Comparison of ENCODE assay signal across 16 mouse cellular contexts in the genomic region with DNA sequence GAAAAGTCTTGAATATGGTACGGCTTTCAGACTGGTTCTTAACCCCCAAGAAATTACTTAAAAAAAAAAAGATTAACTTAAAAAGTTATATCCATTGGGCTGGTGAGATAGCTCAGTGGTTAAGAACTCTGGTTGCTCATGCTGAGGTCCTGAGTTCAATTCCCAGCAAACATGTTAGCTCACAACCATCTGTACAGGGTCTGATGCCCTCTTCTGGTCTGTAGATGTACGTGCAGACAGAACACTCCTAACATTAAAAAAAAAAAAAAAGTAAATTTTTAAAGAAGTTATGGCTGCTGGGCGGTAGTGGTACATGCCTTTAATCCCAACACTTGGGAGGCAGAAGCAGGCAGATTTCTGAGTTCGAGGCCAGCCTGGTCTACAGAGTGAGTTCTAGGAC. TPM values are rescaled to one million over a fixed set of nuclear protein-coding genes. Genes with fewer than 3 reads are reported as not detected.
DNase-seq lines count a peak whose midpoint lies in the region; ATAC-seq and TF ChIP-seq lines count a peak whose summit lies in the region.
"Had no signal": no experiment of that assay in that cellular context is flagged by ENCODE, and none has a peak within 500 bp of the region (broad histone marks: within the 10 kb centered on the region; RNA-seq: fewer than 3 reads in every experiment).

No protein-coding gene starts in this region.

- no peaks in the 10 kb centered on the region for H3K27me3 ChIP-seq in forebrain, postnatal 0 days (ENCODE audit: insufficient read depth, low read length)
- H3K27me3 ChIP-seq in forebrain, embryonic 10.5 days (ENCODE audit: poor library complexity, severe bottlenecking) = no peaks in the 10 kb centered on the region
- H3K27me3 ChIP-seq in liver, embryonic 14.5 days (ENCODE audit: control insufficient read depth, insufficient read depth, low read length) = no peaks in the 10 kb centered on the region
- no peaks in the 10 kb centered on the region for H3K27me3 ChIP-seq in liver, embryonic 12.5 days (replicated peaks)
- H3K27me3 ChIP-seq in Patski = no peaks in the 10 kb centered on the region
- H3K27me3 ChIP-seq in limb, embryonic 10.5 days (ENCODE audit: low read depth, poor library complexity, severe bottlenecking) = no peaks in the 10 kb centered on the region
- no peaks in the 10 kb centered on the region for H3K27me3 ChIP-seq in midbrain, embryonic 16.5 days (ENCODE audit: control insufficient read depth, insufficient read depth, low read depth, low read length)
- H3K27me3 ChIP-seq: heart, embryonic 15.5 days; neural tube, embryonic 13.5 days had no signal

- no peak for TF ChIP-seq EP300 in liver, embryonic 14.5 days (IDR thresholded peaks at IDR 0.05; ENCODE audit: low read depth)

- no peak overlapping the region for H3K9ac ChIP-seq in forebrain, postnatal 0 days
- no peak overlapping the region for H3K9ac ChIP-seq in liver, embryonic 14.5 days (replicated peaks)
- H3K9ac ChIP-seq in liver, embryonic 12.5 days = no peak overlapping the region
- no peak overlapping the region for H3K9ac ChIP-seq in midbrain, embryonic 16.5 days (ENCODE audit: low read depth, low read length)
- H3K9ac ChIP-seq: heart, embryonic 15.5 days; neural tube, embryonic 13.5 days had no signal

- H3K27ac ChIP-seq in forebrain, postnatal 0 days (ENCODE audit: low read depth, low read length) = no peak overlapping the region
- H3K27ac ChIP-seq in forebrain, embryonic 10.5 days = no peak overlapping the region
- no peak overlapping the region for H3K27ac ChIP-seq in liver, embryonic 14.5 days
- no peak overlapping the region for H3K27ac ChIP-seq in liver, embryonic 12.5 days
- H3K27ac ChIP-seq in limb, embryonic 10.5 days = no peak overlapping the region
- H3K27ac ChIP-seq in midbrain, embryonic 16.5 days (ENCODE audit: low read length) = no peak overlapping the region
- H3K27ac ChIP-seq: heart, embryonic 15.5 days; midbrain, embryonic 10.5 days; neural tube, embryonic 13.5 days had no signal

- 94% methylated on average over 4 of the region's 4 CpGs for WGBS in forebrain, postnatal 0 days
- WGBS in forebrain, embryonic 10.5 days = 90% methylated on average over 4 of the region's 4 CpGs
- 80% methylated on average over 4 of the region's 4 CpGs for WGBS in liver, embryonic 14.5 days (ENCODE audit: insufficient replicate concordance)
- whole genome bisulfite sequencing in liver, embryonic 12.5 days (ENCODE audit: insufficient replicate concordance) = 86% methylated on average over 4 of the region's 4 CpGs
- WGBS in limb, embryonic 10.5 days = 91% methylated on average over 4 of the region's 4 CpGs
- 90% methylated on average over 4 of the region's 4 CpGs for WGBS in midbrain, embryonic 16.5 days

- H3K4me2 ChIP-seq in forebrain, postnatal 0 days (ENCODE audit: low read depth) = no peak overlapping the region
- no peak overlapping the region for H3K4me2 ChIP-seq in liver, embryonic 14.5 days (ENCODE audit: low read depth)
- H3K4me2 ChIP-seq in liver, embryonic 12.5 days = no peak overlapping the region
- H3K4me2 ChIP-seq in midbrain, embryonic 16.5 days (ENCODE audit: low read length) = no peak overlapping the region
- H3K4me2 ChIP-seq: heart, embryonic 15.5 days; neural tube, embryonic 13.5 days had no signal

- H3K4me1 ChIP-seq in forebrain, postnatal 0 days (ENCODE audit: insufficient read depth) = no peaks in the 10 kb centered on the region
- no peaks in the 10 kb centered on the region for H3K4me1 ChIP-seq in forebrain, embryonic 10.5 days
- no peaks in the 10 kb centered on the region for H3K4me1 ChIP-seq in liver, embryonic 14.5 days (replicated peaks; ENCODE audit: control insufficient read depth in 2 of 2, insufficient read depth in 2 of 2, low read length in 1 of 2)
- no peaks in the 10 kb centered on the region for H3K4me1 ChIP-seq in liver, embryonic 12.5 days
- H3K4me1 ChIP-seq in limb, embryonic 10.5 days = no peaks in the 10 kb centered on the region
- H3K4me1 ChIP-seq in midbrain, embryonic 16.5 days (ENCODE audit: control insufficient read depth, insufficient read depth, low read length) = no peaks in the 10 kb centered on the region
- H3K4me1 ChIP-seq: neural tube, embryonic 13.5 days had no signal

- no peak for DNase-seq in forebrain, postnatal 0 days
- DNase-seq in forebrain, embryonic 10.5 days (ENCODE audit: extremely low spot score, low spot score) = no peak
- DNase-seq in liver, embryonic 14.5 days (ENCODE audit: low read depth in 3 of 3, low spot score in 3 of 3) = no peak
- no peak for DNase-seq in Patski (ENCODE audit: low read depth, low spot score)
- DNase-seq in limb, embryonic 10.5 days (ENCODE audit: low spot score) = no peak
- DNase-seq: B cell, adult 2 months; cerebellum, postnatal 36 days; kidney, postnatal 36 days; right cerebral cortex, adult 18-20 months had no signal

- CTCF ChIA-PET in Patski (lab: Charles Lee) = interaction anchor here (0.8 to 2.8 kb wide), 4 partner anchors 11 to 15 kb away, joined by 4 to 12 read pairs (median 6); no protein-coding TSS in a partner anchor

- POLR2A ChIA-PET in Patski (lab: Charles Lee) = interaction anchor here (0.8 kb wide), 1 partner anchor 42 kb away, joined by 3 read pairs; no protein-coding TSS in a partner anchor

- H3K4me3 ChIP-seq in forebrain, postnatal 0 days (ENCODE audit: low read depth, low read length) = no peak overlapping the region
- no peak overlapping the region for H3K4me3 ChIP-seq in forebrain, embryonic 10.5 days
- no peak overlapping the region for H3K4me3 ChIP-seq in liver, embryonic 14.5 days (ENCODE audit: insufficient read depth in 1 of 2, low read depth in 2 of 2, low read length in 2 of 2)
- H3K4me3 ChIP-seq in liver, embryonic 12.5 days = no peak overlapping the region
- H3K4me3 ChIP-seq in limb, embryonic 10.5 days = no peak overlapping the region
- H3K4me3 ChIP-seq in midbrain, embryonic 16.5 days (ENCODE audit: low read depth, low read length) = no peak overlapping the region
- H3K4me3 ChIP-seq: heart, embryonic 15.5 days; midbrain, embryonic 10.5 days; neural tube, embryonic 13.5 days had no signal

- no peak for ATAC-seq in forebrain, postnatal 0 days
- ATAC-seq in liver, embryonic 14.5 days (ENCODE audit: insufficient read depth) = no peak
- no peak for ATAC-seq in liver, embryonic 12.5 days
- no peak for ATAC-seq in Patski
- peak; percentile 62; the same call in 1 of the 2 replicates for ATAC-seq in megakaryocyte-erythroid progenitor cell, adult 5-6 weeks (replicated peaks; ENCODE audit: low FRiP score, low TSS enrichment, poor library complexity, severe bottlenecking)
- no peak for ATAC-seq in midbrain, embryonic 16.5 days
- ATAC-seq: hindbrain, embryonic 16.5 days had no signal

- no peaks in the 10 kb centered on the region for H3K9me3 ChIP-seq in forebrain, postnatal 0 days (ENCODE audit: low read length)
- H3K9me3 ChIP-seq in forebrain, embryonic 10.5 days = no peaks in the 10 kb centered on the region
- no peaks in the 10 kb centered on the region for H3K9me3 ChIP-seq in liver, embryonic 14.5 days (ENCODE audit: control insufficient read depth, low read length)
- no peaks in the 10 kb centered on the region for H3K9me3 ChIP-seq in liver, embryonic 12.5 days (replicated peaks)
- H3K9me3 ChIP-seq in limb, embryonic 10.5 days (replicated peaks) = no peaks in the 10 kb centered on the region
- H3K9me3 ChIP-seq in midbrain, embryonic 16.5 days (replicated peaks; ENCODE audit: control insufficient read depth, low read length, poor library complexity, severe bottlenecking) = no peaks in the 10 kb centered on the region
- H3K9me3 ChIP-seq: heart, embryonic 15.5 days; midbrain, embryonic 10.5 days; neural tube, embryonic 13.5 days had no signal

- H3K36me3 ChIP-seq in forebrain, postnatal 0 days (ENCODE audit: insufficient read depth) = peaks cover 38% of the 10 kb centered on the region
- H3K36me3 ChIP-seq in forebrain, embryonic 10.5 days (replicated peaks) = peaks cover 79% of the 10 kb centered on the region
- H3K36me3 ChIP-seq in liver, embryonic 14.5 days (replicated peaks; ENCODE audit: control insufficient read depth, insufficient read depth, low read depth) = peaks cover 43% of the 10 kb centered on the region
- peaks cover 57% of the 10 kb centered on the region for H3K36me3 ChIP-seq in liver, embryonic 12.5 days
- peaks cover 76% of the 10 kb centered on the region for H3K36me3 ChIP-seq in limb, embryonic 10.5 days
- peaks cover 19% of the 10 kb centered on the region for H3K36me3 ChIP-seq in midbrain, embryonic 16.5 days (ENCODE audit: control insufficient read depth, insufficient read depth, low read length)

- in situ Hi-C loops in Patski (cut with MboI; ENCODE audit: low pct_unique_long_range_greater_than_20kb) = no loop called here

- TF ChIP-seq CTCF in forebrain, postnatal 0 days (IDR thresholded peaks at IDR 0.05; ENCODE audit: low read depth) = peak; percentile 33
- peak; percentile 51 for TF ChIP-seq CTCF in liver, embryonic 14.5 days (IDR thresholded peaks at IDR 0.05; ENCODE audit: low read depth)
- TF ChIP-seq CTCF in Patski (IDR thresholded peaks at IDR 0.05) = peak; percentile 26

RNA-seq across cellular contexts. Expression of gene 1700022I11Rik, which starts 8.7 kb away (rescaled TPM):
- total RNA-seq in forebrain, postnatal 0 days (2014; rRNA removed) = not detected in 2 replicates
- polyA plus RNA-seq in forebrain, postnatal 0 days (2015; fragmentation: Nextera tagmentation; extraction: Ambion mirVana) = 0.23 and 0.63 TPM in 2 replicates
- polyA plus RNA-seq in forebrain, embryonic 10.5 days (2016; fragmentation: Nextera tagmentation; extraction: Ambion mirVana) = 0.27 and 0.52 TPM in 2 replicates
- 0.07 TPM in 1 of 2 replicates, not detected in the other for polyA plus RNA-seq in liver, embryonic 14.5 days (2012; rRNA removed)
- polyA plus RNA-seq in liver, embryonic 14.5 days (2014; fragmentation: Nextera tagmentation; extraction: Ambion mirVana) = 0.16 and 0.44 TPM in 2 replicates
- 0.20 and 0.47 TPM in 2 replicates for polyA plus RNA-seq in liver, embryonic 12.5 days (2016; fragmentation: Nextera tagmentation; extraction: Ambion mirVana)
- polyA plus RNA-seq in Patski (2021) = not detected
- total RNA-seq in megakaryocyte-erythroid progenitor cell, adult 5-6 weeks (2014; fragmentation: Nextera tagmentation) = not detected in 2 replicates
- 1.3 and 3.4 TPM in 2 replicates for total RNA-seq in megakaryocyte-erythroid progenitor cell, adult 5-6 weeks (2017)
- polyA plus RNA-seq in limb, embryonic 10.5 days (2016; fragmentation: Nextera tagmentation; extraction: Ambion mirVana) = 0.51 and 0.87 TPM in 2 replicates
- 0.43 and 0.57 TPM in 2 replicates for polyA plus RNA-seq in midbrain, embryonic 16.5 days (2015; fragmentation: Nextera tagmentation; extraction: Ambion mirVana)

RNA-seq across cellular contexts. Expression of gene Vcp, which starts 22.2 kb away (rescaled TPM):
- 221 and 255 TPM in 2 replicates for total RNA-seq in forebrain, postnatal 0 days (2014; rRNA removed)
- polyA plus RNA-seq in forebrain, postnatal 0 days (2015; fragmentation: Nextera tagmentation; extraction: Ambion mirVana) = 357 and 443 TPM in 2 replicates
- polyA plus RNA-seq in forebrain, embryonic 10.5 days (2016; fragmentation: Nextera tagmentation; extraction: Ambion mirVana) = 655 and 667 TPM in 2 replicates
- polyA plus RNA-seq in liver, embryonic 14.5 days (2012; rRNA removed) = 48.9 and 80.0 TPM in 2 replicates
- 176 and 191 TPM in 2 replicates for polyA plus RNA-seq in liver, embryonic 14.5 days (2014; fragmentation: Nextera tagmentation; extraction: Ambion mirVana)
- 354 and 366 TPM in 2 replicates for polyA plus RNA-seq in liver, embryonic 12.5 days (2016; fragmentation: Nextera tagmentation; extraction: Ambion mirVana)
- polyA plus RNA-seq in Patski (2021) = 283 TPM
- total RNA-seq in megakaryocyte-erythroid progenitor cell, adult 5-6 weeks (2014; fragmentation: Nextera tagmentation) = 186 and 244 TPM in 2 replicates
- total RNA-seq in megakaryocyte-erythroid progenitor cell, adult 5-6 weeks (2017) = 269 and 346 TPM in 2 replicates
- 650 and 691 TPM in 2 replicates for polyA plus RNA-seq in limb, embryonic 10.5 days (2016; fragmentation: Nextera tagmentation; extraction: Ambion mirVana)
- polyA plus RNA-seq in midbrain, embryonic 16.5 days (2015; fragmentation: Nextera tagmentation; extraction: Ambion mirVana) = 498 and 509 TPM in 2 replicates

RNA-seq across cellular contexts. Expression of gene Dnajb5, which starts 28.4 kb away (rescaled TPM):
- total RNA-seq in forebrain, postnatal 0 days (2014; rRNA removed) = 81.0 and 106 TPM in 2 replicates
- 46.8 and 50.7 TPM in 2 replicates for polyA plus RNA-seq in forebrain, postnatal 0 days (2015; fragmentation: Nextera tagmentation; extraction: Ambion mirVana)
- 11.5 and 16.2 TPM in 2 replicates for polyA plus RNA-seq in forebrain, embryonic 10.5 days (2016; fragmentation: Nextera tagmentation; extraction: Ambion mirVana)
- polyA plus RNA-seq in liver, embryonic 14.5 days (2012; rRNA removed) = 0.90 and 1.3 TPM in 2 replicates
- polyA plus RNA-seq in liver, embryonic 14.5 days (2014; fragmentation: Nextera tagmentation; extraction: Ambion mirVana) = 0.43 and 0.54 TPM in 2 replicates
- polyA plus RNA-seq in liver, embryonic 12.5 days (2016; fragmentation: Nextera tagmentation; extraction: Ambion mirVana) = 0.94 and 1.2 TPM in 2 replicates
- polyA plus RNA-seq in Patski (2021) = 8.5 TPM
- 0.87 and 2.2 TPM in 2 replicates for total RNA-seq in megakaryocyte-erythroid progenitor cell, adult 5-6 weeks (2014; fragmentation: Nextera tagmentation)
- 0.09 TPM in 1 of 2 replicates, not detected in the other for total RNA-seq in megakaryocyte-erythroid progenitor cell, adult 5-6 weeks (2017)
- polyA plus RNA-seq in limb, embryonic 10.5 days (2016; fragmentation: Nextera tagmentation; extraction: Ambion mirVana) = 7.0 and 8.8 TPM in 2 replicates
- 53.8 and 56.8 TPM in 2 replicates for polyA plus RNA-seq in midbrain, embryonic 16.5 days (2015; fragmentation: Nextera tagmentation; extraction: Ambion mirVana)

RNA-seq across cellular contexts. Expression of gene Fancg, which starts 32.2 kb away (rescaled TPM):
- 12.8 and 21.8 TPM in 2 replicates for total RNA-seq in forebrain, postnatal 0 days (2014; rRNA removed)
- 10.9 and 12.4 TPM in 2 replicates for polyA plus RNA-seq in forebrain, postnatal 0 days (2015; fragmentation: Nextera tagmentation; extraction: Ambion mirVana)
- polyA plus RNA-seq in forebrain, embryonic 10.5 days (2016; fragmentation: Nextera tagmentation; extraction: Ambion mirVana) = 23.1 and 27.3 TPM in 2 replicates
- 8.2 and 9.9 TPM in 2 replicates for polyA plus RNA-seq in liver, embryonic 14.5 days (2012; rRNA removed)
- 8.3 and 10.0 TPM in 2 replicates for polyA plus RNA-seq in liver, embryonic 14.5 days (2014; fragmentation: Nextera tagmentation; extraction: Ambion mirVana)
- 12.3 and 13.6 TPM in 2 replicates for polyA plus RNA-seq in liver, embryonic 12.5 days (2016; fragmentation: Nextera tagmentation; extraction: Ambion mirVana)
- polyA plus RNA-seq in Patski (2021) = 8.1 TPM
- total RNA-seq in megakaryocyte-erythroid progenitor cell, adult 5-6 weeks (2014; fragmentation: Nextera tagmentation) = 24.2 and 35.5 TPM in 2 replicates
- 8.3 and 8.5 TPM in 2 replicates for total RNA-seq in megakaryocyte-erythroid progenitor cell, adult 5-6 weeks (2017)
- 25.5 and 26.8 TPM in 2 replicates for polyA plus RNA-seq in limb, embryonic 10.5 days (2016; fragmentation: Nextera tagmentation; extraction: Ambion mirVana)
- 26.9 and 30.0 TPM in 2 replicates for polyA plus RNA-seq in midbrain, embryonic 16.5 days (2015; fragmentation: Nextera tagmentation; extraction: Ambion mirVana)

RNA-seq across cellular contexts. Expression of gene Pigo, which starts 47.6 kb away (rescaled TPM):
- 15.6 and 20.3 TPM in 2 replicates for total RNA-seq in forebrain, postnatal 0 days (2014; rRNA removed)
- 16.5 and 21.9 TPM in 2 replicates for polyA plus RNA-seq in forebrain, postnatal 0 days (2015; fragmentation: Nextera tagmentation; extraction: Ambion mirVana)
- 22.2 and 24.4 TPM in 2 replicates for polyA plus RNA-seq in forebrain, embryonic 10.5 days (2016; fragmentation: Nextera tagmentation; extraction: Ambion mirVana)
- polyA plus RNA-seq in liver, embryonic 14.5 days (2012; rRNA removed) = 9.2 and 10.4 TPM in 2 replicates
- 8.3 and 11.0 TPM in 2 replicates for polyA plus RNA-seq in liver, embryonic 14.5 days (2014; fragmentation: Nextera tagmentation; extraction: Ambion mirVana)
- polyA plus RNA-seq in liver, embryonic 12.5 days (2016; fragmentation: Nextera tagmentation; extraction: Ambion mirVana) = 16.8 and 19.4 TPM in 2 replicates
- 11.3 TPM for polyA plus RNA-seq in Patski (2021)
- total RNA-seq in megakaryocyte-erythroid progenitor cell, adult 5-6 weeks (2014; fragmentation: Nextera tagmentation) = 14.7 and 20.3 TPM in 2 replicates
- 8.3 and 11.0 TPM in 2 replicates for total RNA-seq in megakaryocyte-erythroid progenitor cell, adult 5-6 weeks (2017)
- 21.7 and 27.5 TPM in 2 replicates for polyA plus RNA-seq in limb, embryonic 10.5 days (2016; fragmentation: Nextera tagmentation; extraction: Ambion mirVana)
- polyA plus RNA-seq in midbrain, embryonic 16.5 days (2015; fragmentation: Nextera tagmentation; extraction: Ambion mirVana) = 29.0 and 32.0 TPM in 2 replicates
